Mouse (Mus musculus) limb, embryonic 14.5 days (tissue): ENCODE data around the gene Rflna. TPM values are rescaled to one million over a fixed set of nuclear protein-coding genes. Genes with fewer than 3 reads are reported as not detected.

Source experiments
- ATAC-seq: fragments of 200-750 bp; cut with Nextera tagmentation; 2 replicates; pipeline ENCODE4 v1.8.0; 2017; ENCODE audit warnings: low read depth, moderate number of reproducible peaks, moderate TSS enrichment; ENCODE audit not compliant: low FRiP score
- DNase-seq: peaks from one replicate; pipeline ENCODE4 v3.0.0-alpha.2; 2015; ENCODE audit warnings: low spot score
- H3K27ac ChIP-seq: fragments of 300-500 bp; sonication (generic); replicated peaks from 2 replicates; pipeline ENCODE4 v1.5.1; 2014; ENCODE audit warnings: low read depth, mild to moderate bottlenecking, low read length, moderate library complexity, mixed read lengths
- H3K27me3 ChIP-seq: fragments of 300-500 bp; sonication (generic); 2 replicates; pipeline ENCODE4 v1.6.1; 2014; ENCODE audit warnings: low read length, mixed read lengths; ENCODE audit not compliant: control insufficient read depth, insufficient read depth
- H3K36me3 ChIP-seq: fragments of 300-500 bp; sonication (generic); 2 replicates; pipeline ENCODE4 v1.6.1; 2014; ENCODE audit warnings: mild to moderate bottlenecking, low read length, moderate library complexity, mixed read lengths; ENCODE audit not compliant: control insufficient read depth, insufficient read depth
- H3K4me1 ChIP-seq: fragments of 300-500 bp; sonication (generic); 2 replicates; pipeline ENCODE4 v1.6.1; 2014; ENCODE audit warnings: antibody characterized with exemption, low read length, mixed read lengths; ENCODE audit not compliant: control insufficient read depth, insufficient read depth
- H3K4me2 ChIP-seq: fragments of 300-500 bp; sonication (generic); replicated peaks from 2 replicates; pipeline ENCODE4 v1.6.1; 2014; ENCODE audit warnings: low read depth, mild to moderate bottlenecking, low read length, moderate library complexity; ENCODE audit not compliant: severe bottlenecking
- H3K4me3 ChIP-seq: fragments of 300-500 bp; sonication (generic); replicated peaks from 2 replicates; pipeline ENCODE4 v1.5.1; 2014; ENCODE audit warnings: low read length
- H3K9ac ChIP-seq: fragments of 300-500 bp; sonication (generic); 2 replicates; pipeline ENCODE4 v1.6.1; 2014; ENCODE audit warnings: mild to moderate bottlenecking, low read depth, low read length, moderate library complexity; ENCODE audit not compliant: severe bottlenecking
- H3K9me3 ChIP-seq: fragments of 300-500 bp; sonication (generic); 2 replicates; pipeline ENCODE4 v1.6.1; 2016; ENCODE audit warnings: low read length; ENCODE audit not compliant: control insufficient read depth
- POLR2A ChIP-seq: fragments of 200-500 bp; IDR thresholded peaks from 2 replicates; pipeline ENCODE4 v1.8.0; 2012; ENCODE audit warnings: inconsistent platforms, mild to moderate bottlenecking, moderate library complexity, borderline replicate concordance; ENCODE audit not compliant: insufficient read depth, insufficient read length; ENCODE audit errors: extremely low read depth
- WGBS: fragments of 180-500 bp; shearing (Covaris S2); extraction: QIAGEN DNeasy Blood & Tissue Kit; methylation state at CpG from one replicate; pipeline ENCODE4 v1.1.7; 2014; 5-methylcytosine and 5-hydroxymethylcytosine counted together
- polyA plus RNA-seq, 2 experiments: library from polyadenylated mRNA; depleted of rRNA in 1 of 2; stranded (reverse) in 1 of 2; unstranded in 1 of 2; fragments of >200 nt; fragmentation: Nextera tagmentation in 1 of 2; extraction: Ambion mirVana in 1 of 2; gene quantifications; 2 replicates each; pipeline versions ENCODE4 v1.2.1 to v1.2.3; 2012 to 2014

Gene Rflna
- polyA plus RNA-seq, 2 experiments = 47.4 to 107 TPM

DNA sequence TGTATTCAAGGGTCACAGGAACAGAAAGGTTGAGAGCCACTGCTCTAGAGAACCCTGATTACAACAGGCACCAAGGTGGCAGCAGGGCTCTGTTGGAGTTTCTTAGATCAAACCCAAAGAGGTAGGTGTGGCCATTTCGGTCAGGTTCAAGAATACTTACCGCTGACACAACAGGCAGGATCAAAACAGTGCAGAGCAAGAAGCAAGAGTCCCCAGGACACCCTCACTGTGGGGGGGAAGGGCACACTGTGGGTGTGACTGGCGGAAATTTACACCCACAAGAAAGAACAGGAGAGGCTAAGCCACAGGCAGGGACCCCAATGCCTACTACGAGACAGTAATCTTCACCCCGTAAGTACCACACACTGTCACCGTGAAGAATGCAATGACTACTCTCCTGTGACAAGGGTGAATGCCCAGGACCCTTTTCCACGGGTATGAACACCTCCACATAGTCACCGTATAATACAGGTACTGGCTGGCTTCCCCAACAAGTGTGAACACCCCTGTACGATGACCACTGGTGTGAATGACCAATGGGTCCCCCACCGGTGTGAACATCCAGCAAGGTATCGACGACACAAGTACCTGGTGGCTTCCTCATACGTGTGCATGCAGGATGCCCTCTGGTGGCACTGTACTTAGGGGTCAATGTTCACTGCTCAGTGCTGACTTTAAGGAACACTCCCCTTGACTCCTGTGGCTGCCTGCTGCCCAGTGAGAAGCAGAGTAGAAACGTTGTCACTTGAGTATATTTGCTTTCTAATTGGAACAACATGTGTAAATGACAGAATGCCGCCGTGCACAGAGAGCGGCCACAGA is 13.6 kb downstream of the Rflna start:
- TF ChIP-seq POLR2A = no peak
- Histone ChIP-seq H3K4me2 (no peak overlapping the region), H3K36me3 (peaks cover 91% of the 10 kb centered on the region), H3K9ac (no peak overlapping the region), H3K4me3 (no peak overlapping the region), H3K27me3 (no peaks in the 10 kb centered on the region), H3K4me1 (peaks cover 11% of the 10 kb centered on the region; the same call in 1 of the 2 replicates), H3K9me3 (no peaks in the 10 kb centered on the region), H3K27ac (peak overlapping the region; percentile 13; the same call in 1 of the 2 replicates)
- no peak for ATAC-seq
- 79% methylated on average over 17 of the region's 17 CpGs for WGBS
- DNase-seq = no peak

DNA sequence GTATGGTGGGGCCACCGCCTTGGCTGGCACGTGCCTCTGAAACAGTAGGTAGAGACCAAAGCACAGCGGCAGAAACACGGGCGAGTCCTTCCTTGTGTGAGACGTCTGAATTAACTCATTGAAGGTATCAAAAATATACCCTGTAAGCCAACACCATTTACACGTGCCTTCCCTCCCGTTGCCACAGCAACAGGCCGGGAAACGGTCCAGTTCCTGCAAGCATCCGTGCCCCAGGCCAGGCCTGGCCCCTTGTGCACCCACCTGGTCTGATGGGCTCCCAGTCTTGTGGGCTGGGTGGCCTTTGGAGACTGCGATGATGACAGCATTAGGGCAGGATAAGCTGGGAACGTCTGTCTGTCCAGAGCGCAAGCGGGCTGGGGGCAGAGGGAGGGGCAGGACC is 14.3 kb downstream of the Rflna start:
- 54% methylated on average over 15 of the region's 15 CpGs for WGBS
- Histone ChIP-seq H3K9ac (no peak overlapping the region), H3K4me1 (peaks cover 11% of the 10 kb centered on the region; the same call in 1 of the 2 replicates), H3K36me3 (peaks cover 91% of the 10 kb centered on the region), H3K9me3 (no peaks in the 10 kb centered on the region), H3K27ac (no peak overlapping the region), H3K4me2 (no peak overlapping the region), H3K4me3 (no peak overlapping the region), H3K27me3 (no peaks in the 10 kb centered on the region)
- peak; percentile 48; the same call in 1 of the 2 replicates for ATAC-seq
- no peak for DNase-seq
- TF ChIP-seq POLR2A = no peak

DNA sequence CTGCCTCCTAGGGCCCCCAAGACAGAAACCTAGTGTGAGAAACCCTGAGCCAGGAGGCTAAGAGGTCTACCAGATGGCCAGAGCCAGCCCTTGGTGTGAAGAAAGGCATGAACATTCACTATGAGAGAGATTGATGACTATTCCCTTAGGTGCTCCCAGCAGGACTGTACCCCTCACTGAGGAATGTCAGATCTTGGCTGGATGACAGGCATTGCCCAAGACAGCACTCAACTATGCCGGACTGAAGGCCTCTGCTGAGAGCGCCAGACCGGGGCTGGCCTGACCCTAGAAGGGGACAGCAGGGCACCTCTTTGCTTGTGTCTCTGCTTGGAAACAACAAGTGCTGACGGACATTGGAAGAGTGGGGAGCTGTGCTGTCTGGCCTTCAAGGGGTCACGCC is 16.1 kb downstream of the Rflna start:
- Histone ChIP-seq H3K4me2 (no peak overlapping the region), H3K9ac (no peak overlapping the region), H3K4me1 (peaks cover 11% of the 10 kb centered on the region; the same call in 1 of the 2 replicates), H3K4me3 (no peak overlapping the region), H3K27me3 (no peaks in the 10 kb centered on the region), H3K27ac (no peak overlapping the region), H3K36me3 (peaks cover 92% of the 10 kb centered on the region), H3K9me3 (no peaks in the 10 kb centered on the region)
- ATAC-seq (no peak), DNase-seq (no peak)
- TF ChIP-seq POLR2A = no peak
- WGBS = 90% methylated on average over 5 of the region's 5 CpGs

- Histone ChIP-seq H3K9me3 (no peaks in the 10 kb centered on the region), H3K27ac (no peak overlapping the region), H3K36me3 (peaks cover 93% of the 10 kb centered on the region), H3K9ac (no peak overlapping the region), H3K4me3 (no peak overlapping the region), H3K27me3 (no peaks in the 10 kb centered on the region), H3K4me2 (no peak overlapping the region), H3K4me1 (peaks cover 11% of the 10 kb centered on the region; the same call in 1 of the 2 replicates)
- DNase-seq = no peak
- TF ChIP-seq POLR2A = no peak
- ATAC-seq = no peak
- 95% methylated on average over 11 of the region's 11 CpGs for WGBS
Measured at GRCm38 (mm10) chr5:125021298-125021697, 18.3 kb downstream of the Rflna start.

DNA sequence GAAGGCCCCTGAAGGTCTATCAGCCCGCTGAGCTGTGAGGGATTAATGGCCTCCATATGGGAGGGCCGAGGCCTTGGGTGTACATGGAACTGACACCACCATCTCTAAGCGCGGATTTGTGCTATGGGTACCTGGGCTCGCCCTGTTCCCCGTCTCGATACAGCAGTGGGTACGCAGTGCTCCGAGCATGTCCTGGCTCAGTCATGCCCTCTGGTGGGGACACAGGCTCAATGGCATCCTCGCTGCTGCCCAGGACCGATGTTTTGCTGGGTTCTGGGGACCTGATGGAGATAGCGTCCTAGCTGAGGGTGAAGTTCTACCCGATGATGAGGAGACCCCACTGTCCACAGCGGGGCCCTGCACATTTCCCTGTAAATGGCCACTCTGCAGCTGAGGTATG is 21.0 kb downstream of the Rflna start:
- Histone ChIP-seq H3K9ac (no peak overlapping the region), H3K4me1 (no peaks in the 10 kb centered on the region), H3K9me3 (no peaks in the 10 kb centered on the region), H3K36me3 (peaks cover 93% of the 10 kb centered on the region), H3K27me3 (no peaks in the 10 kb centered on the region), H3K27ac (no peak overlapping the region), H3K4me2 (no peak overlapping the region), H3K4me3 (no peak overlapping the region)
- DNase-seq = no peak
- ATAC-seq = no peak
- no peak for TF ChIP-seq POLR2A
- WGBS = 78% methylated on average over 14 of the region's 14 CpGs
